Mouse (Mus musculus) kidney, embryonic 16.5 days (tissue): ENCODE measurements around the gene Uncx. TPM values are rescaled to one million over a fixed set of nuclear protein-coding genes. Genes with fewer than 3 reads are reported as not detected.

ENCODE experiments used
- ATAC-seq: fragments of 200-750 bp; cut with Nextera tagmentation; 2 replicates; pipeline ENCODE4 v1.8.0; 2017; ENCODE audit warnings: moderate TSS enrichment; ENCODE audit not compliant: low FRiP score, low TSS enrichment
- H3K27ac ChIP-seq: fragments of 300-500 bp; sonication (generic); 2 replicates; pipeline ENCODE4 v1.5.1; 2014; ENCODE audit warnings: low read length
- H3K27me3 ChIP-seq: fragments of 300-500 bp; sonication (generic); 2 replicates; pipeline ENCODE4 v1.6.1; 2014; ENCODE audit warnings: low read length, control low read depth, mixed read lengths; ENCODE audit not compliant: insufficient read depth
- H3K36me3 ChIP-seq: fragments of 300-500 bp; sonication (generic); 2 replicates; pipeline ENCODE4 v1.6.1; 2014; ENCODE audit warnings: low read length, control low read depth, mixed read lengths; ENCODE audit not compliant: insufficient read depth
- H3K4me1 ChIP-seq: fragments of 300-500 bp; sonication (generic); 2 replicates; pipeline ENCODE4 v1.6.1; 2014; ENCODE audit warnings: low read length, control low read depth, mixed read lengths; ENCODE audit not compliant: insufficient read depth
- H3K4me2 ChIP-seq: fragments of 300-500 bp; sonication (generic); replicated peaks from 2 replicates; pipeline ENCODE4 v1.6.1; 2014; ENCODE audit warnings: low read depth, low read length
- H3K4me3 ChIP-seq: fragments of 300-500 bp; sonication (generic); 2 replicates; pipeline ENCODE4 v1.5.1; 2014; ENCODE audit warnings: mild to moderate bottlenecking, low read length
- H3K9ac ChIP-seq: fragments of 300-500 bp; sonication (generic); replicated peaks from 2 replicates; pipeline ENCODE4 v1.6.1; 2014; ENCODE audit warnings: low read length
- H3K9me3 ChIP-seq: fragments of 300-500 bp; sonication (generic); 2 replicates; pipeline ENCODE4 v1.6.1; 2016; ENCODE audit warnings: low read length, control low read depth
- WGBS: fragments of 180-500 bp; shearing (Covaris S2); extraction: QIAGEN DNeasy Blood & Tissue Kit; methylation state at CpG from one replicate; pipeline ENCODE4 v1.1.7; 2014; 5-methylcytosine and 5-hydroxymethylcytosine counted together
- polyA plus RNA-seq: library from polyadenylated mRNA; unstranded; fragments of >200 nt; fragmentation: Nextera tagmentation; extraction: Ambion mirVana; gene quantifications from 2 replicates; pipeline ENCODE4 v1.2.1, GENCODE M21; 2015

Uncx gene
- polyA plus RNA-seq, 1 experiment from 2014 or later: 52.8 TPM

DNA sequence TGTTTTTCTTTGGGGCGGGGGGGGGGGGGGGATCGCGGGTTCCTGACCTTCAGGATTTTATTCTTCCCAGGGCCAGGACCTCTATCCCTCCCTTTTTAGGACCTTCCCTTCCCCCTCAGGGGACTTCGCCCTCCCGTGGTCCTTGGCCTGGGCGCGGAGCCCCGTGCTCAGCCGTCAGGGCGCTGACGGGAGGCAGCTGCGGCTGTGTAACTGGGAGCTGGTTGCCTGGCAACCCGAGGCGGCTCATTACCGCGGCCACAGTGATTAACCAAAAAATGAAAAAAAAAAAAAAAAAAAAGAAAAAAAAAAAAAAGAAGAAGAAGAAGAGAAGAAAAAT lies 15.1 kb downstream of the Uncx start:
- peak overlapping the region; percentile 73 for H3K27ac ChIP-seq
- peaks cover 41% of the 10 kb centered on the region for H3K4me1 ChIP-seq
- H3K4me3 ChIP-seq: peak overlapping the region; percentile 24
- no peaks in the 10 kb centered on the region for H3K36me3 ChIP-seq
- no peak overlapping the region for H3K9ac ChIP-seq
- ATAC-seq: peak; percentile 64
- no peaks in the 10 kb centered on the region for H3K9me3 ChIP-seq
- H3K27me3 ChIP-seq: peaks cover 77% of the 10 kb centered on the region
- H3K4me2 ChIP-seq: peak overlapping the region; percentile 44
- under 1% methylated on average over 16 of the region's 16 CpGs for WGBS

DNA sequence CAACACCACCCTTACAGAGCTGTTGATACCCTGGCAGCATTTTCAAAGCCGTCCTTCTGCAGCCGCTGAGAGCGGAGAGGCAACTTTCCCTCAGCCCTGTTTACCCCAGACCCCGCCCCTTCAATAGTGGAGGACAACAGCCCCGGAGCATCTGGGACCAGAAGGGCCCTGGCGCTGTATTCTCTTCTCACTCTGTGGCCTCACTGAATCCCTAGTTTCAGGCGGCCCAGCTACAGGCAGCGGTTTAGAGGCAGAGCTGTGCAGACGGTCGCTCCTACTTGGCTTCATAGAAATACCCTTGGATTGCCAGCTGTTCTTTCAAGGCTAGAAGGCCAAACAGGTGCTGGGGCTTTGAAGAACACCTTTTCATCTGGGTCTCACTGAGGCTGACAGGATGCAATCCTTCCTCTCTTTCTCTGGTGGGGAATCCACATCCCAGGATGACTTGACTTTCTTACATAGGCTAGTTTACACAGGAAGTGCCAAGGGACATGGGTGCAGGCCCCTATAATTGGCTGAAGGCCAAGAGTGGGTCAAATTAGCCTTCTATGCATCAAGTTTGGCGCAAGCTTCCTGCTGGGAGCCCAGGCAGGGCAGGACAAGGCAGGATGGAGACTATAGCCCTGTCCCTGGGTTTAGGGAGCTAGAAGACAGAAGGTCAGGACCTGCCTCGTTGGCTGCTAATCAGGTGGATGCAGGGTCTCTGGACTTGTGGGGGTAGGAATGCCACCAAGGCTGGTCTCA lies 15.8 kb downstream of the Uncx start:
- Histone ChIP-seq H3K9me3 (no peaks in the 10 kb centered on the region), H3K9ac (no peak overlapping the region), H3K27me3 (peaks cover 71% of the 10 kb centered on the region), H3K4me3 (no peak overlapping the region), H3K27ac (peak overlapping the region; percentile 78), H3K4me1 (peaks cover 39% of the 10 kb centered on the region), H3K4me2 (no peak overlapping the region), H3K36me3 (no peaks in the 10 kb centered on the region)
- ATAC-seq: 0 out of 2 replicates have a peak, but pooled peaks have one; percentile 3
- WGBS: 7% methylated on average over 12 of the region's 12 CpGs

DNA sequence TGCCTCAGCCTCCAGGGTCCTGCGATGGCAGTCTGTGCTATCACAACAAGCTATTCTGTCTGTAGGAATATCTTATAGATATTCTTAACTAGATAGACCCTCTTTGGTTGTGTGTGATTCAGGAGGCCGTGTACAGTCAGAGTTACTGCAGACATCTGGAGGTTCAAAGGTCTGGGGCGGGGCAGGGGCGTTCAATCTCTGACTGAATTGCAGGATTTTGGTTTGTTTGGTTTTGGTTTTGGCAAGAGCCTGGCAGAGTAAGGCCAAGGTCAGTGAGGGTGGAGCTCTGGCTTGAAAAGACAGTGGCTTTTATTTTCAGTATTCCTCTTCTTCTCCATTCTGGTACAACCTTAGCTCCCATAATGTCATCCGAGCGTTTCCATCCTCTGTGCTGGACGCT lies 16.5 kb downstream of the Uncx start:
- no peak for ATAC-seq
- Histone ChIP-seq H3K36me3 (no peaks in the 10 kb centered on the region), H3K27me3 (peaks cover 73% of the 10 kb centered on the region), H3K4me1 (peaks cover 35% of the 10 kb centered on the region), H3K9ac (no peak overlapping the region), H3K4me2 (no peak overlapping the region), H3K4me3 (no peak overlapping the region), H3K27ac (peak overlapping the region; percentile 31; the same call in 1 of the 2 replicates), H3K9me3 (no peaks in the 10 kb centered on the region)
- 26% methylated on average over 7 of the region's 7 CpGs for WGBS

DNA sequence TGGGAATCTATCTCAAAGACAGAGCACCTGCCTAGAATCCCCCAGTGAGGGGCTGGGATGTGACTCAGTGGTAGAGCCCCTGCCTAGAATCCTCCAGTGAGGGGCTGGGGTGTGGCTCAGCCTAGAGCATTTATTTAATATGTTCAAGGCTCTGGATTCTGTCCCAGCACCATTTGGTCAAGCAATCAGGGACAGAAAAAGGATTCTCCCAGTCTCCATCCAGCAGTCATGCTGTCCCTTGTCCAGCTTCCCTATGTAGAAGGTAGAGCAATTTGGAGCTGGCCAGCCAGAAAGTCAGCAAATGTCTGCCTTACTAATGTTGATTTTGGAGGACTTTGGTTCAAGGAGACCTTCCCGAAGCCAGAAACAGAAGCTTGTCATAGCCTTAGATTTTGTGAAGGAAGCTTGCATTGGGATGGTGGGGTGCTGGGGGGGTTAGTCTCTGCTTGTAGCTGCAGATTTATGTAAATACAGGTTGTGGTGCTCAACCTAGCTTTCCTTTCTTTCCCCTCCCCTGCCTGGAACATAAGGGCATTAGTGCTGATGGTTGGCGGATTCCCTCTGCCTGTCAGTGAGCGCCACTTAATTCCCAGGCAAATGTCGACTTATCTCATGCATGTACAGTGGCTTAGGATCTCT lies 18.2 kb downstream of the Uncx start:
- H3K4me3 ChIP-seq: no peak overlapping the region
- no peak overlapping the region for H3K27ac ChIP-seq
- no peak overlapping the region for H3K9ac ChIP-seq
- peaks cover 34% of the 10 kb centered on the region for H3K4me1 ChIP-seq
- H3K9me3 ChIP-seq: no peaks in the 10 kb centered on the region
- peaks cover 60% of the 10 kb centered on the region for H3K27me3 ChIP-seq
- 68% methylated on average over 4 of the region's 4 CpGs for WGBS
- H3K36me3 ChIP-seq: no peaks in the 10 kb centered on the region
- ATAC-seq: no peak
- no peak overlapping the region for H3K4me2 ChIP-seq

DNA sequence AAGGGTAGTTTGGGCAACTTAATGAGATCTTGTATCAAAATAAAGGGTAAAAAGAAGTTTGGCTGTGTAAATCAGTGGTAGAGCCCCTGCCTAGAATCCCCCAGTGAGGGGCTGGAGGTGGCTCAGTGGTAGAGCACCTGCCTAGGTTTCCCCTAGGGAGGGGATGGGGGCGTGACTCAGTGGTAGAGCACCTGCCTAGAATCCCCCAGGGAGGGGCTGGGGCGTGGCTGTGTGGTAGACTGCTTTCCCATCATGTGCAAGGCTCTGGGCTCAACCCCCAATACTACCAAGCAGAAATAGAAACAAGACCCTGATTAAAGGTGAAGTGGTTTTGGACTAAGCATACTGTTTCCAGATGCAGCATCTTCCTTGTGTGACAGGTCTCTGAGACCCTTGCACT lies 21.4 kb downstream of the Uncx start:
- WGBS: 71% methylated on average over 2 of the region's 2 CpGs
- Histone ChIP-seq H3K4me1 (peaks cover 16% of the 10 kb centered on the region), H3K9ac (no peak overlapping the region), H3K27me3 (peaks cover 35% of the 10 kb centered on the region), H3K9me3 (no peaks in the 10 kb centered on the region), H3K27ac (no peak overlapping the region), H3K4me2 (no peak overlapping the region), H3K36me3 (no peaks in the 10 kb centered on the region), H3K4me3 (no peak overlapping the region)
- ATAC-seq: no peak

DNA sequence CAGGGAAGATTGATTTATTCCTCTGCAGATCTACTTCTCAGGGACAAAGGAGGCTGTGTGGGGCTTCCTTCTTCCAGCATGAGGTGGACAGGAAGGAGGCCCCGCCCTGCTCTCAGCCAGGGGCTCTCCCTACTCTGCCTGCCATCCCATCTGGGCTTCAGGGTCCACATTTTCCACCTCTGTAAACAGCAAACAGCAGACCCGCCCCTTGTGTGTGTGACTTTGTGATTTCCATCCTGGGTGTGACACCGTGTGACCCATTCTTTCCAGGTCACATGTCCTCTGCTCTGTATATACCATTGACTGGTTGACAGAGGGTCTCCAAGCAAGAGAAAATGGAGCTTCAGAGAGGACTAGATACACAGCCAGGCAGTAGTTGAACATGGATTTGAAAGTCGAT lies 22.2 kb downstream of the Uncx start:
- Histone ChIP-seq H3K36me3 (no peaks in the 10 kb centered on the region), H3K4me3 (no peak overlapping the region), H3K27ac (no peak overlapping the region), H3K4me1 (peaks cover 13% of the 10 kb centered on the region), H3K9ac (no peak overlapping the region), H3K9me3 (no peaks in the 10 kb centered on the region), H3K4me2 (no peak overlapping the region), H3K27me3 (peaks cover 30% of the 10 kb centered on the region)
- ATAC-seq: no peak
- WGBS: 67% methylated on average over 4 of the region's 4 CpGs

DNA sequence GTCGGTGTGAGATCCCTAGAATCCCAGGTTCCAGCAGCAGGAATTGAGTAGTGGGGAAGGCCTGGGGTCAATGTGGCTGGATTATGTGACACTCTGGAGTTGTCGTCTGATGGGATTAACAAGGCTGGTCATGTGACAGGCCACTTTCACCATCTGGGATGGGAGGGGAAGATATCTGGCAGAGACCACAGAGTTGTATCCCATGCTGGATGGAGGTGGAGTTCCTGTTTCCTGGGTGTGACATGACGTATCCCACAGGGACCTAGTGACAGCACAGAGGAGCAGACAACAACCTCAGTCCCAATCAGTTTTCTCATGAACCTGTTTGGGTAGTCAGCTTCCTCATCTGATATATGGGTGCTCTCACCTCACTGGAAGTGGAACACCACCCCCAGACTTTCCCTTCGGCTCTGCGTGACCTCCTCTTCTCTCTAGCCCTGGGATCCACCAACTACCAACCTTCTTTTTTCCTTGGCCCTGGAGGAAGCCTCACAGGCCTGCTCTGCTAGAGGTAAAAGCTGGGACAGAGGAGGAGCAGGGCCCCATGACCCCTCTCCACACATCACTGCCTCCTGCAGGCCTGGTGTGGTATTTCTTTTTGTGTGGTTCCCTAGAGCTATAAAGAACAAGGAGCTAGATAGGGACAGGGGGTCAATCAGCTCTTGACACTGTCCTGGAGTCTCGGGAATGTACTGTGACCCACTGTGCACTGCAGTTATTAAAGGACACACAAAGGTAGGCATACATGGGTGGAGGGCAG lies 23.5 kb downstream of the Uncx start:
- ATAC-seq: no peak
- Histone ChIP-seq H3K4me2 (no peak overlapping the region), H3K27ac (no peak overlapping the region), H3K27me3 (peaks cover 18% of the 10 kb centered on the region; the same call in 1 of the 2 replicates), H3K9me3 (no peaks in the 10 kb centered on the region), H3K4me3 (no peak overlapping the region), H3K9ac (no peak overlapping the region), H3K4me1 (peaks cover 11% of the 10 kb centered on the region), H3K36me3 (no peaks in the 10 kb centered on the region)
- 73% methylated on average over 6 of the region's 6 CpGs for WGBS

DNA sequence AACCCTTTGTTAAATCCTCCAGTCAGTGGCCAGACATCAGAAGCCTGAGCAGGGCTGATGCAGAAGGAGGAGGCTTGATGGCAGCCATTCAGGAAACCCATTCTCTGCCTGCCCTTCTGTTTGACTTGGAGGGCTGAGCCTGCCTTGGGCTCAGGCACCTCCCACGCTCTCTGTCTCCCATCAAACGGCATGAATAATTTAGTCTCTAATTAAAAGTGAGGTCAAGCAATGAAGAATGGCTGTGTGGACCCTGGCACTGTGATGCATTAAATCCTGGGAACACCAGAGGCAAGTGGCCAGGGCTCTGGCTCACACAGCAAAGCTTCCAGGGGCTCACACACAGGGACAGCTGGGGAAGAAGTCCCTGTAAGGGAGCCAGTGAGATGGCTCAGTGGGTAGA lies 24.8 kb downstream of the Uncx start:
- no peaks in the 10 kb centered on the region for H3K9me3 ChIP-seq
- no peak overlapping the region for H3K4me3 ChIP-seq
- H3K4me1 ChIP-seq: peaks cover 21% of the 10 kb centered on the region
- H3K36me3 ChIP-seq: no peaks in the 10 kb centered on the region
- H3K9ac ChIP-seq: no peak overlapping the region
- peak overlapping the region; percentile 67 for H3K27ac ChIP-seq
- peaks cover 13% of the 10 kb centered on the region; the same call in 1 of the 2 replicates for H3K27me3 ChIP-seq
- WGBS: 13% methylated on average over 2 of the region's 2 CpGs
- ATAC-seq: peak; percentile 25; the same call in 1 of the 2 replicates
- no peak overlapping the region for H3K4me2 ChIP-seq

DNA sequence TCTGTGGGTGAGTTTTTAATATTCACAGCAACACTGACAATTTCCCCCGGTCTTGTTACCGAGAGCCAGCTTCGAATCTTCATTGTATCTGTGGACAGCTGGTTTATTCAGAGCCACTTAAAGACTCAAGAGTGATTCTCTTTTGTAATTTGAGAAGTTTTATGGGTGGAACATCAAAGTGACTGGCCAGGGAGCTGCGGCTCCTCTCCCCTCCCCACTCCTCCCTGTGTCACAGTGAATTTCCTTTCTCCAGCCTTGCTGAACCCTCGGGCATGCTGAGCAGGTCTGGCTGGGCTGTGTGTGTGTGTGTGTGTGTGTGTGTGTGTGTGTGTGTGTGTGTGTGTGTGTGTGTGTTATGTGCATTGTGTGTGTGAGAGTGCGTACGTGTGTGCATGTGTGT lies 29.2 kb downstream of the Uncx start:
- Histone ChIP-seq H3K4me1 (peaks cover 25% of the 10 kb centered on the region), H3K9me3 (peaks cover 9% of the 10 kb centered on the region), H3K27ac (peak overlapping the region; percentile 78), H3K9ac (no peak overlapping the region), H3K27me3 (peaks cover 3% of the 10 kb centered on the region; the same call in 1 of the 2 replicates), H3K36me3 (0 out of 2 replicates have a peak, but pooled peaks cover 4% of the 10 kb centered on the region), H3K4me3 (no peak overlapping the region), H3K4me2 (0 out of 2 replicates have a peak overlapping the region, but pooled peaks have one; percentile 22)
- 11% methylated on average over 7 of the region's 7 CpGs for WGBS
- peak; percentile 86 for ATAC-seq
